Mouse (Mus musculus): ENCODE measurements around the gene Zmynd12. TPM values are rescaled to one million over a fixed set of nuclear protein-coding genes. Genes with fewer than 3 reads are reported as not detected.

The Zmynd12 gene
- polyA plus RNA-seq, 1 experiment = 0.44 TPM

DNA sequence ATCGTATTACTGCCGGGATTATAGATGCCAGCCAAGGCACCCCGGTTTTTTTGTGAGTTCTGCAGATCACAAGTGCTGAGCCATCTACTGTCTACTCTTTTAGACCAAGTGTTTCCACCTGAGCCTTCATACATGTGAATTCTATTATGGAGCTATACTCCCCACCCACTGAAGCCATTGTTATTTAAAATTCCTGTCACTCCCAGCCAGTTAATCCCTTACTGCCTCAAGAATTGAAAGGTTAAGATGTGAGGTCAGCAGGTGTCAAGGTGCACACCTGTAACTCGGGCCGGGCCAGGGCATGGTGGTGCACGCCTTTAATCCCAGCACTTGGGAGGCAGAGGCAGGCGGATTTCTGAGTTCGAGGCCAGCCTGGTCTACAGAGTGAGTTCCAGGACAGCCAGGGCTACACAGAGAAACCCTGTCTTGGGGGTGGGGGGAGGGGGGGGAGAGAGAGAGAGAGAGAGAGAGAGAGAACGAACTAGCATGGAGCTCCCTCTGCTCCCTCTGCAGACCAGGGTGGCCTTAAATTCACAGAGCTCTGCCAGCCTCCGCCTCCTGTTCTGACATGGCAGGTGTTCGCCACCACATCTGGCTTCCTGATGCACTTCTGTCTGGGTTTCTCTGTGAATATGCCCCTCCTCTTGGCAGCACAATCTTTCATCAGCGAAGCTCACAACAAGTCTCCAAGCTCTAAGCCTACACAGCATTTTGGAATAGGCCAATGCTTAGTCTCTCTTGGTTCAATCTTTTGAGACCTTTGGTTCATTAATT, 10.6 kb upstream of the Zmynd12 start:
- H3K4me1 ChIP-seq (ENCODE audit: control insufficient read depth, insufficient read depth, insufficient read length, low read length) = peaks cover 9% of the 10 kb centered on the region
- no peak for TF ChIP-seq POLR2A (IDR thresholded peaks at IDR 0.05; ENCODE audit: low read depth, low read length)
- TF ChIP-seq CTCF (IDR thresholded peaks at IDR 0.05; ENCODE audit: extremely low read depth, insufficient read length, insufficient replicate concordance, low read depth, low read length) = no peak
- no peaks in the 10 kb centered on the region for H3K27me3 ChIP-seq (ENCODE audit: control insufficient read depth, insufficient read depth, low read length)
- H3K27ac ChIP-seq (ENCODE audit: insufficient read depth, low read depth, low read length) = no peak overlapping the region
- WGBS = 68% methylated on average over 12 of the region's 12 CpGs
- H3K4me3 ChIP-seq (ENCODE audit: low read depth, low read length) = no peak overlapping the region
- H3K36me3 ChIP-seq (ENCODE audit: control insufficient read depth, insufficient read depth, low read length) = no peaks in the 10 kb centered on the region

DNA sequence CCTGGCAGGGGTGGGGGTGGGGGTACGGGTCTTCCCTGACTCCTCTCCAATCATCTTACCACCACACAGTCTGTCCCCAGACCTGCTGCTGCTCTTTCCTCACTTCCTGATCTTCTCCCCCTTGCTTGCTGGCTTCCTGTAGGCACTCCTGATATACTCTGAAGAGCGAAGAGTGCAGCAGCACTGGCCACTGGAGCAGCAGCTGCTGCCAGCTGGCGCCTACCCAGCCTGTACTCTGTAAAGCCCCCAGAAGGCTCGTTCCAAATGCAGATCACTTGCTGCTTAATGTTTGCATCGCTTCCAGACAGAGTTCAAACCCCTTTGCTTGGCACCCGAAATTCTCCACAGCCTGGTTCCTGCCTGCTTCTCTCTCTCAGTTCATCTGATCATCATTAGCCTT, 9.8 kb upstream of the Zmynd12 start:
- H3K27me3 ChIP-seq (ENCODE audit: control insufficient read depth, insufficient read depth, low read length) = no peaks in the 10 kb centered on the region
- TF ChIP-seq POLR2A (IDR thresholded peaks at IDR 0.05; ENCODE audit: low read depth, low read length) = no peak
- no peak for TF ChIP-seq CTCF (IDR thresholded peaks at IDR 0.05; ENCODE audit: extremely low read depth, insufficient read length, insufficient replicate concordance, low read depth, low read length)
- WGBS = 63% methylated on average over 6 of the region's 6 CpGs
- peaks cover 9% of the 10 kb centered on the region for H3K4me1 ChIP-seq (ENCODE audit: control insufficient read depth, insufficient read depth, insufficient read length, low read length)
- no peak overlapping the region for H3K4me3 ChIP-seq (ENCODE audit: low read depth, low read length)
- no peaks in the 10 kb centered on the region for H3K36me3 ChIP-seq (ENCODE audit: control insufficient read depth, insufficient read depth, low read length)
- H3K27ac ChIP-seq (ENCODE audit: insufficient read depth, low read depth, low read length) = no peak overlapping the region

DNA sequence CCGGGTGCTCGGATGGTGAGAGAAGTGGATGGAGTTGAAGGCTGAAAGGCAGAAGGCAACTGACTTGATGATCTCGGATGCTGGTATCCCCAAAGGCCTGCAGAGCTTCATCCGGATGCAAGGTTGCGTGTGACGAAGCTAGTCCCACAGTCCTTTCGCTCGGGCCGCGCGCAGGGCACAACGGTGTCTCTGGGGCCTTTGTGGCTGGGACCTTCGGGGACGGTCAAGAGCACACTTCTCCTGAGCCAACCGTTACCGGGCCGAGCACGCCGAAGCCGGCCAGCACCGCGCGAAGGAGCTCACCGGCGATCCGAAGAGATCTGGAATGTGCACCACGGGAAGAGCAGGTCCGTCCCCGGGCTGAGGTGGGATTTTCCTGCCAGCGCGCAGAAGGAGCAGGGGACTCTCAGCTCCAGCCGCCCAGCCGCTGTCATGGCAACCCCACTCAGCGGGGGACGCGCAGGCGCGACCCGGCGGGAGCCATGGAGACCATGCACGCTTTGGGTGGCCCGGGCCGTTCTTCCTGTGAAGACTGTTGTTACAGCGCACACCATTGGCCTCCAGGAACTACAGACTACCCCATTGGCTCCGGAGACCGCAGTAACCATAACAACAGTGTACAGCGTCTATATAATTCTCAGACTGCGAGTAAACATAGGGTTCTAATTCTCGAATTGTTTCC, 7.4 kb upstream of the Zmynd12 start, which contains the start of gene Ccdc30:
Gene Ccdc30 (minus strand): TSS at position 450 of the 682 bp plus-strand sequence.
- TF ChIP-seq CTCF (IDR thresholded peaks at IDR 0.05; ENCODE audit: extremely low read depth, insufficient read length, insufficient replicate concordance, low read depth, low read length) (no peak), POLR2A (IDR thresholded peaks at IDR 0.05; ENCODE audit: low read depth, low read length) (no peak; the same call in 1 of the 2 replicates)
- WGBS = under 1% methylated on average over 49 of the region's 49 CpGs
- Histone ChIP-seq H3K27me3 (ENCODE audit: control insufficient read depth, insufficient read depth, low read length) (no peaks in the 10 kb centered on the region), H3K4me3 (ENCODE audit: low read depth, low read length) (peak within 1 kb of the TSS; percentile 83), H3K36me3 (ENCODE audit: control insufficient read depth, insufficient read depth, low read length) (peaks cover 5% of the 10 kb centered on the region; the same call in 1 of the 2 replicates), H3K27ac (ENCODE audit: insufficient read depth, low read depth, low read length) (no peak within 1 kb of the TSS), H3K4me1 (ENCODE audit: control insufficient read depth, insufficient read depth, insufficient read length, low read length) (peaks cover 9% of the 10 kb centered on the region)

DNA sequence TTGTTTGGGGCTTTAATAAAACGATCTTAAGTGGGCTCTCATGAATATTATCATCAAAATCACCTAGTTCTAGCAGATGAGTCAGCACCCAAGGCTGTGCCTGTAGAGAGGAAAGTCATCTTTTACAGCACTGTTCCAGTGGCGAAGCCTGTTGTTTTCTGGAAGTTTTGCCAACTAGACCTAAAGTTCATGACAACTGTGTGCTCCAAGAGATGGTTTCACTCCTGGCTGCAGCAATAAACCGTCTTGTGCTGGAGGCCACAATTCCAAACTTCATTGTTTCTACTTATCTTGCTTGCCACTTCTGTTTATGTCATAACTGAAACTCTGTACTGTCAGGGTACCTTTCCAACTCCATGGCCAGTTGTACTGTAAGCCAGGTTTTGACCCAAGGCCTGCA, 5.3 kb upstream of the Zmynd12 start:
- Histone ChIP-seq H3K27me3 (ENCODE audit: control insufficient read depth, insufficient read depth, low read length) (no peaks in the 10 kb centered on the region), H3K36me3 (ENCODE audit: control insufficient read depth, insufficient read depth, low read length) (peaks cover 5% of the 10 kb centered on the region; the same call in 1 of the 2 replicates), H3K4me3 (ENCODE audit: low read depth, low read length) (no peak overlapping the region), H3K27ac (ENCODE audit: insufficient read depth, low read depth, low read length) (no peak overlapping the region), H3K4me1 (ENCODE audit: control insufficient read depth, insufficient read depth, insufficient read length, low read length) (peaks cover 11% of the 10 kb centered on the region)
- 23% methylated on average over 3 of the region's 3 CpGs for WGBS
- TF ChIP-seq CTCF (IDR thresholded peaks at IDR 0.05; ENCODE audit: extremely low read depth, insufficient read length, insufficient replicate concordance, low read depth, low read length) (no peak), POLR2A (IDR thresholded peaks at IDR 0.05; ENCODE audit: low read depth, low read length) (no peak)

DNA sequence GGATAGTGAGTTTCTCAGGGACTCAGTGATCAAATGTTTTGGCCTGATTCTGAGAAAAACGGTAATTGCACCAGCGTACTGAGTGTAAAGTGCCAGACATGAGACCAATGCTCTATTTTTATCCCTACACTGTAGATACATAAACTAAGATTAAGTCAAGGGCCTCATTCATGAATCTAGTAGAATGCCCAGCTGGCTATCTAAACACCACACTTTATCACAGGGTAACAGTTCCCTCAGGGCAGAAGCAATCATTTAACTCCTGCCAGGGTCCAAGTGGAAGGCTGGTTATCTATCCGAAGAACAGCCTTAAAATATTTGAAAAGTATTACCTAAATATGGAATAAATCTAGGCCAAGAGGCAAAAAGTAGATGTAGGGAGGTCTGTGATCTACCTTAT, 4.7 kb upstream of the Zmynd12 start:
- H3K4me1 ChIP-seq (ENCODE audit: control insufficient read depth, insufficient read depth, insufficient read length, low read length) = peaks cover 13% of the 10 kb centered on the region
- no peak for TF ChIP-seq POLR2A (IDR thresholded peaks at IDR 0.05; ENCODE audit: low read depth, low read length)
- TF ChIP-seq CTCF (IDR thresholded peaks at IDR 0.05; ENCODE audit: extremely low read depth, insufficient read length, insufficient replicate concordance, low read depth, low read length) = no peak

DNA sequence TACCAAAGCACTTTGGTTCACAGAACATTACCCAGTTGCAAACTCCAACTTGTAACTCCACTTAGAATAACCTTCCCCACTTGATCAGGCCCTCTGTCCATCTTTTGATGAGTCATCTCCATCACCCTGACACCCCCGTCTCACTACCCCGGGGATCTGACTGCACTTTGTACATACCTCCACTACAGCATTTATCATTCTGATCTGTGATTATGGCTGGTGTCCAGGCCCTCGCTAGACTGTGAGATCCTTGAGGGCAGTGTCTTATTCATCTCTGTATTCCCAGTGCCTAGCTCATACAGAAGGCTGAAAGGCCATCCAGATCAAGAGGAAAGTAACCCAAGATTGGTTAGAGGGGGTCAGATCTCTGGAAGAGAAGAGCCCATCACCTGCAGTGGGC, 1.4 kb upstream of the Zmynd12 start:
- H3K27ac ChIP-seq (ENCODE audit: insufficient read depth, low read depth, low read length) = peak overlapping the region; percentile 97; the same call in 1 of the 2 replicates
- 10% methylated on average over 3 of the region's 3 CpGs for WGBS
- H3K36me3 ChIP-seq (ENCODE audit: control insufficient read depth, insufficient read depth, low read length) = peaks cover 5% of the 10 kb centered on the region; the same call in 1 of the 2 replicates
- TF ChIP-seq CTCF (IDR thresholded peaks at IDR 0.05; ENCODE audit: extremely low read depth, insufficient read length, insufficient replicate concordance, low read depth, low read length) (no peak), POLR2A (IDR thresholded peaks at IDR 0.05; ENCODE audit: low read depth, low read length) (no peak)
- no peaks in the 10 kb centered on the region for H3K27me3 ChIP-seq (ENCODE audit: control insufficient read depth, insufficient read depth, low read length)
- H3K4me3 ChIP-seq (ENCODE audit: low read depth, low read length) = peak overlapping the region; percentile 79
- peaks cover 10% of the 10 kb centered on the region for H3K4me1 ChIP-seq (ENCODE audit: control insufficient read depth, insufficient read depth, insufficient read length, low read length)

More for the DNA sequence above, 4.7 kb upstream of the Zmynd12 start:
- no peaks in the 10 kb centered on the region for H3K27me3 ChIP-seq (ENCODE audit: control insufficient read depth, insufficient read depth, low read length)
- H3K27ac ChIP-seq (ENCODE audit: insufficient read depth, low read depth, low read length) = no peak overlapping the region
- peaks cover 5% of the 10 kb centered on the region; the same call in 1 of the 2 replicates for H3K36me3 ChIP-seq (ENCODE audit: control insufficient read depth, insufficient read depth, low read length)
- 81% methylated on average over 3 of the region's 3 CpGs for WGBS
- no peak overlapping the region for H3K4me3 ChIP-seq (ENCODE audit: low read depth, low read length)

DNA sequence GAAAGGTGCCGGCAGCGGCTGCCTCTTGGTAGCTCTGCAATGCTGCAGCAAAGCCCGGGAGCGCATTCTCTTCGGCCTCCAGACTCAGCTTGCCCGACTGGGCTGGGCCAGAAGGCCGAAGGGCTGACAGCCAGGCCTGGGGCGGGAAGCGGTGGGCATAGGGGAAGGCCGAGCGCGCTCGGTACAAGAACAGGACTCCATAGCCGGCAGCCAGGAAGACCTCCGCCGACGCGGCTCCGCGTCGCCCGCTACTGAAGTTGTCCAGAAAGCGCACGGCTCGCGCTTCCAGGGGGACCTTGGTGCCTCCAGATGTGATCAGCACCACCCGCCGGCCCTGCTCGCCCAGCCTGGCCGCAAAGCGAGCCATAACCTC, 707 bp upstream of the Zmynd12 start:
- Histone ChIP-seq H3K36me3 (ENCODE audit: control insufficient read depth, insufficient read depth, low read length) (peaks cover 5% of the 10 kb centered on the region; the same call in 1 of the 2 replicates), H3K27ac (ENCODE audit: insufficient read depth, low read depth, low read length) (peak overlapping the region; percentile 97), H3K4me1 (ENCODE audit: control insufficient read depth, insufficient read depth, insufficient read length, low read length) (peaks cover 11% of the 10 kb centered on the region), H3K27me3 (ENCODE audit: control insufficient read depth, insufficient read depth, low read length) (no peaks in the 10 kb centered on the region), H3K4me3 (ENCODE audit: low read depth, low read length) (peak overlapping the region; percentile 79)
- under 1% methylated on average over 31 of the region's 31 CpGs for WGBS
- TF ChIP-seq CTCF (IDR thresholded peaks at IDR 0.05; ENCODE audit: extremely low read depth, insufficient read length, insufficient replicate concordance, low read depth, low read length) = no peak
- TF ChIP-seq POLR2A (IDR thresholded peaks at IDR 0.05; ENCODE audit: low read depth, low read length) = no peak
